Mouse (Mus musculus): Measurements from ENCODE around the gene Pabpc1l.

DNA sequence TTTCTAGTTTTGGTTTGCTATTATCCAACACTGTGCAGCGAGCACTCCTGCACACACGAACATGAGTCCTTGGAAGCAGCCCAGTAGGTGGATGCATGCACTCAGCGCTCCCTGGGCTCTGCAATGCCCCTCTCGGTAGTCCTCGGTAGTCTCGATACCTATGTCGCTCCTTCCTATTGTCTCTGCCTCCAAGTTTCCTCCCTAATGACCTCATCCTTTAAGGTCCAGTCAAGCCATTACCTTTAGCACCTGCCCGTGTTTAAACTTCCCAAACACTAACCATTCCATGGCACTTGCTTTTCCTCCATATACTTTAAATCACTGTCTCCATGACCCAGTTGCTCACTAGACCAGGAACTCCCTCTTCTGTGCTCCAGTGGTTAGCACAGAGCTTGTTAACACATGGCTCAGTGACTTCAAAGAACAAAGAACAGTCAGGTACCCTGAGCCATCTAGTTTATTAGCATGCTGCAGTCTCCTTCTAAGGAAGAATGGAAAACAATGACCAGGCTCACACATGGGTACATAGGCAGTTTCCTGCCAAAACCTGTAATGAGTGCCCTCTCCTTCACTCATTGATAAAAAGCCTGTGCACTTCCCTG is 34.5 kb downstream of the Pabpc1l start:
- TF ChIP-seq CTCF (IDR thresholded peaks at IDR 0.05; ENCODE audit: low read depth) (no peak), EP300 (IDR thresholded peaks at IDR 0.05; ENCODE audit: low read depth) (no peak)
